Mouse (Mus musculus) megakaryocyte, embryonic 14.5 days (primary cell): ENCODE results near the gene Ppid.

Experiments used
- FLI1 ChIP-seq: IDR thresholded peaks from 2 replicates; pipeline ENCODE4 v1.6.1; 2012; ENCODE audit warnings: low read length, inconsistent platforms, mixed read lengths
- GATA1 ChIP-seq: IDR thresholded peaks from 3 replicates; pipeline ENCODE4 v1.6.1; 2012; ENCODE audit warnings: mixed read lengths, low read length, inconsistent platforms, borderline replicate concordance

DNA sequence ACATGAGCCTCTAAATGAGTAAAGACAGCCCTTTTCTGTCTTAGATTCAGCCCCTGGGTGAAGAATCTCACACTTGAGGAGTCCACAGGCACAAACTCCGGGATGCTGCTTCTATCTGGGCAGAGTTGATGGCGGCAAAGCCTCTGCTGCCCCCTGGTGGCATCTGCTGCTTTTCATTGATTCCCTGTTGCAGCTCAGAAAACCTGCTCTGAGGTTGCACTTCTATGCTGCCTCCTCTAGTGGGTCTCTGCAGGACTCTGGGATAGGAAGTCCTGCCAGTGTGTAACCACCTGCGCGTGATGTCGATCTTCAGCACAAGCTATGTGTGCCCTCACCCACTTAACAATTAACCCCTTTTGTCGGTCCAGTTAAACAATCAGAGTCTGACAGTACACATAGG is 4.3 kb upstream of the Ppid start:
- TF ChIP-seq GATA1 (no peak), FLI1 (no peak)
